Mouse (Mus musculus) lung, postnatal 25 days (tissue): ENCODE measurements around the gene Usp20.
A peak's percentile ranks its signal among the peaks of the same experiment; 100 is the strongest.

Experiments
- DNase-seq: peaks from one replicate; pipeline ENCODE4 v3.0.0; 2022; ENCODE audit warnings: low spot score

The Usp20 gene

DNA sequence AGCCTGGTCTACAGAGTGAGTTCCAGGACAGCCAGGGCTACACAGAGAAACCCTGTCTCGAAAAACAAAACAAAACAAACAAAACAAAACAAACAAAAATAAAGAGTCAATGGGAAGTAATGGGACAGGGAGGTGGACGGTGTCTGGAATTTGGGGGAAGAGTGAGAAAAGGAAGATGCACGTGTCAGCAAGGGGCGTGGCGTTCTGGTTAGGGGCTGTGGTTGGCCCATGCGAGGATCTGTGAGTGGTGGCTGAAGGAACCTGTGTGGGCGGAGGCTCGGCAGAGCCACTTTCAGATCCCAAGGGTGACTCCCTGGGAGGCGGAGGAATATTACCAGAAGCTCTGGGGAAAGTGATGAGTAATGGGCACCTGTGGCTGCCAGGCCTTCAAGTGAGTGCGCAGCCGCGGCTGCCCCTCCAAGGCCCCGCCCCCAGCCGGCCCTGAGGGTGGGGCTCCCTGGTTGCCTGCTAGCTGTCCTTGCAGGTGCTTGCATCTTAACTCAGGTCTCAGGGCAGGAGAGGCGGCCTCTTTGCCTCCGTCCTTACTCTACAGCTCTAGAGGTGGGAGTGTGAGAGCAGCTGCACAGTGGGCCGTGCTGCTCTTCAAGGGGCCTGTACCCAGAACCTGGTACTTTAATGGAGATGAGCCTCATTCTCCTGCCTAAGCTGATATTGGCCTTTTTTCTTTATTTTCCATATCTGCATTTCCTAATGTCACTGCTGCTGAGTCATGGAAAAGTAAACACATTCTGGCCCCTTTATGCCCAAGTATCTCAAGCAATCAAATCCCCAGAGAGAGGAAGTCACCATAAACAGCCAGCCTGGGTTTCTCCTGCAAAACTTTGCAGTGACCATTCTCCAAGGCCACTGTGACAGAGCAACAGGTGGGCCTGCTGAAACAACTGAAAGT lies 3.3 kb downstream of the Usp20 start:
- peak; percentile 82 for DNase-seq

DNA sequence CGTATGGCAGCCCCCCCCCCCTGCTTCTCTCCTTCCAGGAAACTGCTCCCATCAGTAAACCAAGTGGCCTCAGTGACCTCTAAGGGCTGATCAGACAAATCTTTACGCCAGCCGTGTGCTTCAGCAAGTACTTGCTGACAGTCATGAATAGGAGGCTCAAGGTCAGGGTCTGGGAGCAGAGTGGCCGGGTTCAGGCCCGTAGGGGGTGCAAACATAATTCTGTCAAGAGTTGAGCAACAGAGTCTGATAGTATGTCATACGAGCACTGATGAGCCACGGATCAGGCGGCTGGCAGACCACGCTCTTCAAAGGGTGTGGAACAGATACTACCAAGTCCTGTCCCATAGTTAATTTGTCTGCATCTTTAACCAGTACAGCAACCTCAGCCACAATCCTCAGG lies 8.1 kb downstream of the Usp20 start:
- DNase-seq: no peak

DNA sequence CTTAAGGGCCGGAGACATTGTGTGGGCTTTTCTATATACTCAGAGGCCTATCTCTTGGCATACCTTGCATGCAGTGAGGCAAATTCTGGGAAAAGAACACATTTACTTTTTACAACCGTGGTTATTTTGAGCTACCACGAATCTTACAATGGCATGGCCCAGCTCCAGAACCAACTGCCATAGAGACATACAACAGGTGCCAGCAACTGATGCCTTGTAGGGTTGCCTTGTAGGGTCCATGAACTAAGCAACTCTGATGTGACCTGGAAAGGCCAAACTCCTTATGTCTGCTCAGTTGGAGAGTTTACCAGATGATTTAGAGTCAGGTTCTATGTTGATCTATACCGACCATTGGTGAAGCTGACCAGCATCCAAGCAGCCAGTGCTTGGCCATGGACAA lies 12.8 kb downstream of the Usp20 start:
- no peak for DNase-seq

DNA sequence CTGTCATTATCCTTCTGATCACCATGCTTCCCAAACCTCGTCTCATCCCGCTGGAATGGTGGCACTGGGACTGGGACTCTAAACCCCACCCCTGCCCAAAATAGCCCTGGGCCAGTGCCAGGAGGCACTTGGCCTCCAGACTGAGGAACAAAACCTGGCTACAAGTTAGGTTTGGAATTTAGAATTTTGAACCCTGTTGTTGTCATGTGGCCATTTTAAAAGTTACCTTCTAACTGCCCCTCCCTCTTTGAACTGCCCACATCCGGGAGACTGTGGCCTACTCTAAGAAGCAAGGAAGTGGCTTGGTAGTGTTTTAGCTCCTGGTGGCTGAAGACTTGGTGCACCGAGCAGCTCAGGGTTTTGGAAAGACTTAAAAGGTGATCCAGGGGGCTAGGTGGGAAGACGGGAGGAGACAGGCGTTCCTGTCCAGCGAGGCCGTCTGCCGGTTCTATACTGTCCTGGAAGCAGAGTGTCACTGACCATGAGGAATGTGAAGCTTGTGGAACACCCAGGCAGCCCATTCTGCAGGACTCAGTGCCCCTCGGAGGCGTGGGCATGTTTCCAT lies 13.4 kb downstream of the Usp20 start:
- no peak for DNase-seq

DNA sequence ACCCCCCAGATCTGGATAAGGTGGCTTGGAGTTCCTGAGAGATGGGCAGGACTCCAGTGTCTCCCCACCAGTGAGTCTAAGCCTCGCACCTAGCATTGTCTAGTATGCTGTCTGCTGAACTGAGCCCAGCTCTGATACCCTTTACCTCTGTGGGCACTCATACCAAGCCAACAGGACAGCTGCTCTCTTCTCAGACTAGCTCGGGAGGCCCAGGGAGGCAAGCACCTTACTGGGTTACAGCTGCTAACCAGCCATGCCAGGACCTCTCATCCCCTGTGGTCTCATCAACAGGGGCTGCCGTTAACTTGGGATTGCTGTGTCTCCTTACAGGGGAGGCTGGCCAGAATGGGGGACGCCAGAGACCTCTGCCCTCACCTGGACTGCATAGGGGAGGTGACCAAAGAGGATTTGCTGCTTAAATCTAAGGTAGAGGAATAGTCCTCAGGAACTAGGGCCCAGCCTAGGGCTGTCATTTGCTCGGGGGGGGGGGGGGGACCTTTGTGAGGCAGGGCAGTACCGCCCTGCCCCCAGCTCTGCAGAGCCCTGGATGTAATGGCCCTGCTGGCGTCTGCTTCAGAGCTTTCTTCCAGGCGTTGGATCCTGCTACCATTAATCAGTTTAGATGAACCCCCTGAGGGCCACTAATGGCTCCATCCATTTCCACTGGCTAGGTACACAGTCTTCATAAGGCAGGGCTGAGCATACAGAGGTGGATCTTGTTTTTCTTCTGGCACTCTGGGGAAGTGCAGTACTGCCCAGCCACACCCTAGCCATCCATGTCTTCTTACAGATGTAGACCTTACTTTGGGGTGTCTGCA lies 16.6 kb downstream of the Usp20 start:
- no peak for DNase-seq

DNA sequence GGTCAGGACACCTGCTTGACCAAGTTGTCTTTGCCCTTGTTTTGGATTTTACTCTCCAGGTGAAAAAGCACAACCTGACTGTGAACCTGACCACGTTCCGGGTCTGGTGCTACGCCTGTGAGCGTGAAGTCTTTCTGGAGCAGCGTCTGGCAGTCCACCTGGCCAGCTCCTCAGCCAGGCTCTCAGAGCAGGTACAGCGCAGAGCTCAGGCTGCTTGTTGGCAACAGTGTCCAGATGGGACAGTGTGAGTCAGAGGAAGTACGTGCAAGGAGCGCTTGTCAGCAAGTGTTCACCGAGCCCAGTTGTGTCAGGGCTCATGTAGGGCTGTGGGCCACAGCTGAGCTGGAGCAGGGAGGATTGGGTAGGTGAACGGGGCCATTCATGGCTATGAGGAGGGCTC lies 20.8 kb downstream of the Usp20 start:
- no peak for DNase-seq

DNA sequence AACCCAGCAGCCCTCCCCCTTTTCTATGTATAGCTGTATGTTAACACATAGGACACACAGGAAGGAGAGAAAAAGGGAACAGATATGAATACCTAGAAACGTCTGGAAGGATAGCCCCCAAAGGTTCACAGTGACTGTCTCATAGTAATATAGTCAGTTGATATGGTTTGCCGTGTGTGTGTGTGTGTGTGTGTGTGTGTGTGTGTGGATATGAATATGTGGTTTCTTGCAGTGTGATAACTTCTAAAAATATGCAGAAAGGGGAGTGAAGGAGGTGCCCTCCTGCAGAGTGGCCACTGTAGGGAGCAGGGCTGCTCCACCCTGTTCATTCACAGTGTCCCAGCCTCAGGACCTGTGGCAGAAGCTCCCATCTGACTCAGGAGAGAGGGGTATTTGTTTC lies 23.4 kb downstream of the Usp20 start:
- no peak for DNase-seq

DNA sequence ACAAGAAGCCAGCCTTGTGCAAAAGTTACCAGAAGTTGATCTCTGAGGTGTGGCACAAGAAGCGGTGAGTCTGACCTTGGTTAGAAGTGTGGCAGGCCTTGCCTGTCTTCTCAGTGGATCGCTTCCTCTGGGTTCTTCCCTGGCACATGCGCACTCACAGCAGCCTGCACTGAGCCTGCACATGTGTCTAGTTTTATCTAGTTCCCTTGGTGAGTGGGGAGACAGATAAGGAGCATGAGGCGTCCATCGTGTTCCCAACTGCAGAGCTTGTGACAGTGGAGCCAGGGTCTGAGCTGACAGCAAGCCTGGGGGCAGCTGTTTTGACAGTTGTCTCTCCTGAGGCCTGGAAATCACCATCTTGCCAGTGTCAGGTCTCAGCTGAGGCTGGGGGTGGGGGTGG lies 24.4 kb downstream of the Usp20 start:
- DNase-seq: no peak

DNA sequence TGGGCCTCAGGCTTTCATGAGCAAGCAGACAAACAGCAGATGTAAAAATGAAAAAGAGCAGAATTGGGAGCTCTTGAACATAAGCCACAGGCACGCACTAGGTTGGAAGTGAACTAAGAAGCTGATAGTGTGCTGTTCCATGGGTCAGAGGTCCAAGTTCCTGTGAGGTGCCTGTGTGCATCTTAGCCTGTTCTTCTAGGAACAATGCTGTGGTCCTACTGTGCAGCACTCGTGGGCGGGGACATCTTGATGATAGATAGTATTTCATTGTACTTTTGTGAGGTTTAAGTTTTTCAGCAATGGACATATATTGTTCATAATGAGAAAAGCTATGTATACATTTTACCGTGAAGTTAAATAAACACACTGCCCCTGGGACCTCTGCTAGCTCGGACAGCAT lies 25.1 kb downstream of the Usp20 start:
- no peak for DNase-seq

DNA sequence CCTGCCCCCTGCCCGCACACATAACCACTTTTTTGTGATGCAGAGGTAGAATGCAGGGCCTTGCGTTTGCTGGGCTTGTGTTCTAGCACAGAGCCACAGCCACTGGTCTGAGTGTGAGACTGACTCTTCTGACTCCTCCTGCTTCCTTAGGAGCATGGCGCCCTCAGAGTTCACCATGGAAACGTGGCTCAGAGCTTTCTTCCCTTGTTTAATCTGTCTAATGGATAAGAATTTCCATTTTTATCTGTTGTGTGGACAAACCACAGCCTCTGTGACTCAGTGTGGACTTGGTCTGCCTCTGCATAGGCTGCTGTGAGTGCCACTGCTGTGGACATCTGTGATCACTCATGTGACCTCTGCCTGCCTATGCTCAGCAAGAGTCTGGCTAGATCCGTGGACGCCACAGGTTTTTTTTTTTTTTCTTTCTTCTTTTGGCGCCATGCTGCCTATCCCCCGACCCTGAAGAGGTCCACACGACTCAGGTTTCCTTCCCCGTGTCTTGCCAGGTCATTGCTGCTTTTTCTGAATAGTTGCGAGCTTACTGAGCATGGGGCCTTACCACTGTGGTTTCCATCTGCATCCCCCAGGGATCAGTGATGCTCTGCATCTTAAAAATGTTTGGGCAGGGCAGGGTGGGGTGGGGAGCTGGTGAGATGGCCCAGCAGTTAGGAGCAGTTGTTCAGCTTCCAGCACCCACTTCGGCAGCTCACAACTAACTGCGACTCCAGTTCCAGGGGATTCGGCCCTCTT lies 31.5 kb downstream of the Usp20 start:
- no peak for DNase-seq

DNA sequence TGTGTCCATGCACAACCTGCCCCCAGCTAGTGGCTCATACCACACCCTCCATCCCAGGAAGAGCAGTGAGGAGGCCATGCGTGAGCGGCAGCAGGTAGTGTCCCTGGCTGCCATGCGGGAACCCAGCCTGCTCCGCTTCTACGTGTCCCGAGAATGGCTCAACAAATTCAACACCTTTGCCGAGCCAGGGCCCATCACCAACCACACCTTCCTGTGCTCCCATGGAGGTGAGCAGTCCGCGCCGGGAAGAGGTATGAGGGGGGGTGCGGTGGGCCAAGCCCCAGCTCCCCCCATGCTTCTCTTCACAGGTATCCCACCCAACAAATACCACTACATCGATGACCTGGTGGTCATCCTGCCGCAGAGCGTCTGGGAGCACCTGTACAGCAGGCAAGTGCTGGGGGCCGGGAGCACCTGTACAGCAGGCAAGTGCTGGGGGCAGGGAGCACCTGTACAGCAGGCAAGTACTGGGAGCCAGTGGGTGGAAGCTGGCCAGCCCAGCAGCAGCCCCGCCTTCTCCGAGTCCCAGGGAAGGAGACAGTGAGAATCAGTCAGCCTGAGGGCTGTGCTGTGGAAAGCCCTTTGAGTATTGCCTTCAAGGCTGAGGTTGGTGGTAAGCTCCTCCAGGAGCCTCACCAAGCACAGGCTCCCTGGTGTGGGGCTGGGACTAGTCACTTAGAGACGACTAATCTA lies 35.7 kb downstream of the Usp20 start:
- DNase-seq: no peak

DNA sequence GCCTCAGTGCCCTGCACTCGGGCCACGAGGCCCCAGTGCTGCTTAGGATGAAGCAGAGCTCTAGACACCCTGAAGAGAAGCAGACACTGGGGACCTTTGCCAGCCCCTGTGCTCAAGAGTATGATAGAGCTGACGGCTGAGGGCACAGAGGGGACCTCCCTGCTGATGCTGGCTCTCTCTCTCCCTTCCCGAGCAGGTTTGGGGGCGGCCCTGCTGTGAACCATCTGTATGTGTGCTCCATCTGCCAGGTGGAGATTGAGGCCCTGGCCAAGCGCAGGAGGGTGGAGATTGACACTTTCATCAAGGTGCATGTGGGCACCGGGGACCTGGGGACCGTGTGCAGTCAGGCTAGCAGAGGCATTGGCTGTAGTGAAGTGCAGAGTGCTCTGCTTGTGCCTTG lies 36.4 kb downstream of the Usp20 start:
- DNase-seq: no peak

DNA sequence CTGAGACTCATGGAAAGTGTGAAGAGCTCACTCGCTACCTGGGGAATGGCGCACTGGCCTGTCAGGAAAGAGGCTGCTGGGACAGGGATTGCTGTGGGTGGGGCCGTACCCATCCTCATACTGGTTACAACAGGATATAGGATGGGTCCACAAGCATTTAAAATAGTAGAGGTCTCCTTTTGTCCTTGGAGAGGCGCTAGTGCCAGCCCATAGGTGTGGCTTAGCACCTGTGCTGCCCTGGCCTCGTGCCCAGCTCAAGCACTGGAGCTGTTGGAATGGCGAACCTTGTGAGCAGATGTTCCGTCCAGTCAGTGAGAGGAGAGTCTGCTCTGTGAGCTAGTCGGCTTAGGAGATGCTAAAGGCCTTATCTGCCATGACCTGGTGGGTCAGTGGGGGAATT lies 36.9 kb downstream of the Usp20 start:
- no peak for DNase-seq

DNA sequence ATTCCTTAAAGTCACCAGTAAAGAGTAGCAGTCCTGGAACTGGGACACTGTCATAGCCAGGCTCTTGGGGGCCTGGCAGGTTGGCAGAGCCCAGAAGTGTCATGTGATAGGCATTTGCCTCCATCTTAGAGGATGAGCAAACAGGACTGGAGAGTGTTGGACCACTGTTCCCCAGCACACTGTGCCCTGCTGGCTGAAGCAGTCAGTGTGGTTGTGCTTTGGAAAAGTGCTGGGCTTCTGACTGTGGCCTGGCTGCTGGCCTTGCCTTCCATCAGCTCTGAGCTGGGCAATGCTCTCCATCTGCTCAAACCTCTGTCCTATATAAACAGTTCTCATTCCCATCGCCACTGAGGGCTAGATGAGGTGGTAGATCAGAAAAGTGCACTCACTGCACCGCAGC lies 38.1 kb downstream of the Usp20 start:
- DNase-seq: no peak

DNA sequence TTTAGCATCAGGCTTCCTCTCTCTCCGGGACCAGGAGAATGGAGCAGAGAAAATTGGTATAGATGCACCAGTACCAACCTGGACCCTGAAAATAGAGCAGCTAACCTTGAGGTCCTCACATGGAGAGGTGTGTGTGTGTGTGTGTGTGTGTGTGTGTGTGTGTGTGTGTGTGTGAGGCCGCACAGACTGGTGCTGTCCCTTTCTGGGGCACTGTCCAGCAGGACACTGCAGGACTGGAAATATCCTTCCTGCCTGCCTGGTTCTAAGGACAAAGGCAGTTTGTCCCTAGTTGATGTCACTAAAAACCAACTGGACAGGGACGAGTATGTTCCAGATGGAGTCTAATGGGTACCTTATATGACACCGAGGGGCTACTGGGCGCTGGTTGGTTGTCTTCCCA lies 41.9 kb downstream of the Usp20 start:
- no peak for DNase-seq

DNA sequence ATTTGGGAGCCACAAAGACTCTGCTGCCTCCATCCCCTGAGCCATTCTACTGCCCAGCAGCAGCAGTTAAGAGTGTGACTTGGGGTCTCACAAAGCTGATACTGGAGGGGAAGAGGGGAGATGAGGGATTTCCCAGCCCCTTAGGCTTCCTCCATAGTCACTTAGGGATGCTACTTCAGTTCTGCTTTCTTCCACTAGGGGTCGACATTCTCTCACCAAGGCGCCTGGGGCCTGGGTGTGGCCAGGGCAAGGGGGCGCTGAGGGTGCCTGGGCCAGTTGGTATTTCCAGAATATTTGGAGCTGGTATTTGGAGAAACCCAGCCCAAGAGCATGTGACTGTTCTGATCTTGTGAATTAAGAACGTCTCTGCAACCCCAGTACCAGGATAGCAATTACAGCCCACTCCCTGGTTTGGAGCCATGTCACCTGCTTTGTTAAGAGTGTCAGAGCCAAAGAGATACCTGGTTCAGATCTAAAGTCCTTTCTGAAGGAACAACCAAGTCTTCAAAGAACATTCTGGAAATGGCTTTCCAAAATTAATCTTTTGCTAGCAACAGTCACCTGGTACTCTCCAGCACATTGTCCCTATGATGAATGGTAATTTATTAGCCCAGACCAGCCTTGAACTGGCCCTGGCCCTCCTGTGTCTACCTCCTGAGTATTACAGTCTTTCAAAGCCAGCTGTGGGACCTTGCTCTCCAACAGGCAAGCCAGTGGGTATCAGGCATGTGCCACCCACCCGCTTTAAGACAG lies 42.7 kb downstream of the Usp20 start:
- peak; percentile 64 for DNase-seq

DNA sequence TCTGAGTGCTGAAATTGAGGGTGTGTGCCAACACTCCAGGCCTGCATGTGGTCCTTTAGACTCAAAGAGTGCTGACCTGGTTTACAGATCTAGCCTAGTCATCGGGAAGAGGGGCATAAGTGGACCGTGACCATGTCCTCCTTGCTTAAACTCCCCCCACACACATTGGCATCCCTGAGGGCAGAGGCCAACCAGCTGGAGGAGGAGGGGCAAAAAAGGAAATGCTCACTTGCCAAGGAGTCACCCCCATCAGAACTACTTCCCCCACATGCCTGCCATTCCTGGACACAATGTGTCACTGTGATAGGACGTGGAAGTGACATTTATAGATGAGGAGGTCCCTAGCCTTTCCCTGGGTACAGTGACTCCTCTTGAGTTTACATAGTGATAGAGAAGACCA lies 43.4 kb downstream of the Usp20 start:
- DNase-seq: no peak

DNA sequence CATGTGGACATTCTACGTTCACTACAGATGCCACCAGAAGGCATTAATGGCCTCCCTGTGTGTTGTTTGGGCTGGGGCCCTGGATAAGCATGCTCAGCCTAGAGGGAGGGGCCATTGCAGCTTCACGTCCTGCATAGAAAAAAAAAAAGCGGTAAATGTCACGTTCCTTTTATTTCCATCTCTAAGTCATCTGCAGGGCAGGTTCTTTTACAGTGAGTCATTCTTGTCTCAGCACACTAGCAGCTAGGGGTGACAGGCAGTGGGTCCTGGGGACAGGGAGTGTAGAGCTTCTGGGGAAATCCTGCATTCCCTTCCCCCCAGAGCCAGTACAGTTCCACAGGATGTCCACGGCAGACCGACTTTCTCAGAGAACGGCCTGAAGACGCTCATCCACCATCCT lies 44.6 kb downstream of the Usp20 start:
- DNase-seq: no peak

DNA sequence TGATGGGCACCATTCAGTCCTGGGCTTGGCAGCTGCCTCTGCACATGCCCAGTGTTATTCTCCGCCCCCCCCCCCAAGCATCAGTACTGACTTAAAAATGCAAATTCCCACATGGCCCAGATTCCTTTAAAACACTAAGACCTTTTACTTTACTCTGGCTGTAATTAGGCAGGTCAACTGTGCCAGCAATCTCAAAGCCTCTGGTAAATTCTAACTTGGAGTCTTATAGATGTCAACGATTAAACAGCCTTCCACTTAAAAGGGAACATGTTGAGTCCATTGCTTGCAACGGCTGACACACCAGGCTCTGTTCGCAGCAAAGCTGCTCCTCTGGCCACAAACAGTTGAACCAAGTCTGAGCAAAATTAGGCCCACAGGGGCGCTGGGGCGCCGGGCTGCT lies 49.9 kb downstream of the Usp20 start:
- no peak for DNase-seq

DNA sequence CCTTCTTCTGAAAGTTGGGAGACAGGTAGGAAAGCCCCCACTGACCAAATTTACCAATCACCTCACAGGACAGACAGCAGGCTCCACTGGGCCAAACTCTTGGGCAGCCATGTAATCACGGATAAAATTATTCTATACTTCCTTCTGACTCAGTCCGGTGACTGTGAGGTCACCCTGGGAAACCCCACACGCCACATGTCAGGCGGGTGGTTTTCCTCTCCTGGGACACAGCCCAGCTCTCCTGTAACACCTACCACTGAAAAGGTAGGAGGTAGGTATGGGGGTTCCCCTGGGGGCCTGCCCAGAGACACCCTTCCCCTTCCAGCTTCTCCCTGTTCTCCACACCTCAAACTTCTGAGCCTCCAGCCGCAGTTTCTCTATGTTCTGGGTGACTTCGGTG lies 54.7 kb downstream of the Usp20 start:
- DNase-seq: no peak

DNA sequence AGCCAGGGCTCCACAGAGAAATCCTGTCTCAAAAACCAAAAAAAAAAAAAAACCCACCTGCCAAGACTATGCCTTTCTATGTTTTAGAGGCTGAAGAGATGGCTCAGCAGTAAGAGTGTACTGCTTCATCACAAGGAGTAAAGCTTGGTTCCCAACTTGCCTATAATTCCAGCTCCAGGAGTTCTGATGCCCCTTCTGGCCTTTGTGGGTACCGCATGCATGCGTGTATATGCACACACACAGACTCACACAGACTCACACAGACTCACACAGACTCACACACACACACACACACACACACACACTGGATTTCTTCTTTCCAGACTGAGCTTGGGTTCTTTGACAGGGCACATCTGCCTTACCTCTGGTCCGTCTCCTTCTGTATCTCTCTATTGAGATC lies 58.0 kb downstream of the Usp20 start:
- no peak for DNase-seq
